Mouse (Mus musculus) liver, adult 2 months (tissue): Measurements from ENCODE around the gene Cdc6.

Experiments used
- CTCF ChIP-seq: fragments of 200-500 bp; IDR thresholded peaks from 2 replicates; pipeline ENCODE4 v1.5.1; 2011; ENCODE audit warnings: low read depth, low read length, control low read depth
- POLR2A ChIP-seq: fragments of 200-500 bp; IDR thresholded peaks from 2 replicates; pipeline ENCODE4 v1.6.1; 2011; ENCODE audit warnings: low read length, control low read depth; ENCODE audit not compliant: insufficient read depth; ENCODE audit errors: extremely low read depth

DNA sequence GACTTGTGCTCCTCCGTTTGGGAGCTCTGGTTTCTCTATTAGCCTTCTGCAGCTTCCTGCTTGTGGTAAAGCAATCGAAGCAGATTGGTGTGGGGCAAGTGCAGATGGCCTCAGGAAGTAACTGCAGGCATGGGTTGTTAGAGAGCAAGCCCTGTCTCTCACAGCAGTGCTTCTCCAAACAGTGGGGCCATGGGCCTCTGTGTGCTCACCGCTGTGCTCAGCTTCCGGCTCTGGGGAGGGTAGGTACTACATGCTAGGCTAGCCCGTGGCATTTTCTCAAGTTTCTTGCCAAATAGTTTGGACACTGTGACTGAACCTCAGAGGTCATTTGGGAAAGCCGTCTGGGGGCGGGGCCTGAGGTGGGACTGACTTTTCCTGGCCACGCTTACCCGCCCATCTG lies 10.6 kb downstream of the Cdc6 start:
- no peak for TF ChIP-seq POLR2A
- TF ChIP-seq CTCF: peak; percentile 29; the same call in 1 of the 2 replicates
